Mouse (Mus musculus): ENCODE data around the gene Tgfbr1.

GRCm38 (mm10) chr4:47311929-47312328 lies 41.1 kb upstream of the Tgfbr1 start:
- TF ChIP-seq CTCF (IDR thresholded peaks at IDR 0.05; ENCODE audit: borderline replicate concordance, insufficient read depth, low read depth, low read length) (no peak), POLR2A (IDR thresholded peaks at IDR 0.05; ENCODE audit: borderline replicate concordance, insufficient read depth, low read length) (no peak)

Measured in cerebellum, adult 2 months (tissue).